Mouse (Mus musculus): ENCODE data around the gene Aurkaip1. TPM values are rescaled to one million over a fixed set of nuclear protein-coding genes. Genes with fewer than 3 reads are reported as not detected.

Gene Aurkaip1
- polyA plus RNA-seq, 1 experiment, result 159 TPM

DNA sequence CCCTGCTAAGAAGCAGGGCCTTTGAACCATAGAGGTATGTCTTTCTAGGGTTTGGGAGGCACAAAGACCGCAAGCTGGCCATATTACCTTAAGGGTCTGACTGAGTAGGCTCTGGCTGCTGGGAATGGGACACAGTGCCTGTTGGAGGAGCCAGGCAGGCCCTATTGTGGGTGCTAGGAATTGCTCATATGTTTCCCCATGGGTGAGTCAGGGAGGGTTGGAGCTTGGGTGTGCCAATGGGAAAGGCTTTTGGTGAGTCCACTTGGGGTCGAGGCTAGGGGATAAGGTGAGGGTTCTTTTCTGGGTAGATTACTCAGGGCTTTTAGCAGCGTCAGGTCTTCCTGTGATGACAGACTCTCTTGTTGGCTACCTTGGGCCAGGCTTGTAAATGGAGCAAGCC lies 20.3 kb downstream of the Aurkaip1 start:
- no peak overlapping the region for H3K4me3 ChIP-seq (ENCODE audit: low read depth, low read length)
- WGBS, result 72% methylated on average over 3 of the region's 3 CpGs
- peaks cover 26% of the 10 kb centered on the region for H3K36me3 ChIP-seq (ENCODE audit: control insufficient read depth, insufficient read depth, low read length)
- peaks cover 27% of the 10 kb centered on the region for H3K4me1 ChIP-seq (ENCODE audit: control insufficient read depth, insufficient read depth, insufficient read length, low read length)
- TF ChIP-seq POLR2A (IDR thresholded peaks at IDR 0.05; ENCODE audit: low read depth, low read length), result no peak
- no peak for TF ChIP-seq CTCF (IDR thresholded peaks at IDR 0.05; ENCODE audit: extremely low read depth, insufficient read length, insufficient replicate concordance, low read depth, low read length)
- no peak overlapping the region for H3K27ac ChIP-seq (ENCODE audit: insufficient read depth, low read depth, low read length)
- no peaks in the 10 kb centered on the region for H3K27me3 ChIP-seq (ENCODE audit: control insufficient read depth, insufficient read depth, low read length)

DNA sequence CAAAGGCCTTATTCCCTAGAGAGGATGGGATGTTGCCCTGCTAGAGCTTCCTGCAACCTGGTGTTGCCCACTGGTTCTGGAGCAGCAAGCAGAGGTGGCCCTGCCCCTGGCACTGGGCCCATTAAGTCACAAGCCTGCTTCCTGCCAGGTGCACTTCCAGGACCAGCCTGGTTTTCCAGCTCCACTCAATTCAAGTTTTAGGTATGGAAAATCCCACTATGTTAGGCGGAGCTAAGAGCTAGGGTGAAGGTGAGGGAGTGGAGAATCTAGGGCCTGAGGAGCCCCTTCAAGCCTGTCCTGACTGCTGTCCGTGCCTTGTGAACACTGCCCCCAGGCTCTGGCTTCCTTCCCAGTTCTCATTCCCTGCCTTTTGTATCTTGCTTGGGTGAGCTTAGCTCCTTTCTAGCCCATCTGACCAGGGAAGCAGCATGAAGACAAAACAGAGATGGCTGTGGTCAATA lies 20.9 kb downstream of the Aurkaip1 start:
- Histone ChIP-seq H3K4me3 (ENCODE audit: low read depth, low read length) (no peak overlapping the region), H3K27ac (ENCODE audit: insufficient read depth, low read depth, low read length) (no peak overlapping the region), H3K36me3 (ENCODE audit: control insufficient read depth, insufficient read depth, low read length) (peaks cover 30% of the 10 kb centered on the region), H3K27me3 (ENCODE audit: control insufficient read depth, insufficient read depth, low read length) (no peaks in the 10 kb centered on the region), H3K4me1 (ENCODE audit: control insufficient read depth, insufficient read depth, insufficient read length, low read length) (peaks cover 27% of the 10 kb centered on the region)
- 45% methylated on average over 2 of the region's 2 CpGs for WGBS
- no peak for TF ChIP-seq CTCF (IDR thresholded peaks at IDR 0.05; ENCODE audit: extremely low read depth, insufficient read length, insufficient replicate concordance, low read depth, low read length)
- no peak for TF ChIP-seq POLR2A (IDR thresholded peaks at IDR 0.05; ENCODE audit: low read depth, low read length)

DNA sequence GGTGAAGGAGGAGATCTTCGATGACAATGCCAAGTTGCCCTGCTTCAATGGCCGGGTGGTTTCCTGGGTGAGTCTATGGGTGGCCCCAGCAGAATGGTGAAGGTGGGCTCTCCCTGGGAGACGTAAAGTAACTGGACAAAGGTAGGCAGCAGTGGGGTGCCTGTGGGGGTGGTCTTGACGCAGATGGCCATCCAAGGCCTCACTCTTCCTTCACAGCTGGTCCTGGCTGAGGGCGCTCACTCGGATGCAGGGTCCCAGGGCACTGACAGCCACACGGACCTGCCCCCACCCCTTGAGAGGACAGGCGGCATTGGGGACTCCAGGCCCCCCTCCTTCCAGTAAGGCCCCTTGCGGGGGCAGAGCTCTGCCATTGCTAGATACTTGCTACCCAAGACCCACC lies 22.3 kb downstream of the Aurkaip1 start:
- no peaks in the 10 kb centered on the region for H3K27me3 ChIP-seq (ENCODE audit: control insufficient read depth, insufficient read depth, low read length)
- H3K36me3 ChIP-seq (ENCODE audit: control insufficient read depth, insufficient read depth, low read length), result peaks cover 40% of the 10 kb centered on the region
- WGBS, result 90% methylated on average over 9 of the region's 9 CpGs
- no peak overlapping the region for H3K27ac ChIP-seq (ENCODE audit: insufficient read depth, low read depth, low read length)
- peaks cover 26% of the 10 kb centered on the region for H3K4me1 ChIP-seq (ENCODE audit: control insufficient read depth, insufficient read depth, insufficient read length, low read length)
- no peak overlapping the region for H3K4me3 ChIP-seq (ENCODE audit: low read depth, low read length)
- TF ChIP-seq CTCF (IDR thresholded peaks at IDR 0.05; ENCODE audit: extremely low read depth, insufficient read length, insufficient replicate concordance, low read depth, low read length) (no peak), POLR2A (IDR thresholded peaks at IDR 0.05; ENCODE audit: low read depth, low read length) (no peak)

- no peaks in the 10 kb centered on the region for H3K27me3 ChIP-seq (ENCODE audit: control insufficient read depth, insufficient read depth, low read length)
- H3K4me1 ChIP-seq (ENCODE audit: control insufficient read depth, insufficient read depth, insufficient read length, low read length), result peaks cover 12% of the 10 kb centered on the region; the same call in 1 of the 2 replicates
- no peak overlapping the region for H3K27ac ChIP-seq (ENCODE audit: insufficient read depth, low read depth, low read length)
- H3K4me3 ChIP-seq (ENCODE audit: low read depth, low read length), result no peak overlapping the region
- no peak for TF ChIP-seq POLR2A (IDR thresholded peaks at IDR 0.05; ENCODE audit: low read depth, low read length)
- no peak for TF ChIP-seq CTCF (IDR thresholded peaks at IDR 0.05; ENCODE audit: extremely low read depth, insufficient read length, insufficient replicate concordance, low read depth, low read length)
- peaks cover 48% of the 10 kb centered on the region for H3K36me3 ChIP-seq (ENCODE audit: control insufficient read depth, insufficient read depth, low read length)
- WGBS, result 92% methylated on average over 12 of the region's 12 CpGs
Observed at GRCm38 (mm10) chr4:155854991-155855390, 23.9 kb downstream of the Aurkaip1 start.

DNA sequence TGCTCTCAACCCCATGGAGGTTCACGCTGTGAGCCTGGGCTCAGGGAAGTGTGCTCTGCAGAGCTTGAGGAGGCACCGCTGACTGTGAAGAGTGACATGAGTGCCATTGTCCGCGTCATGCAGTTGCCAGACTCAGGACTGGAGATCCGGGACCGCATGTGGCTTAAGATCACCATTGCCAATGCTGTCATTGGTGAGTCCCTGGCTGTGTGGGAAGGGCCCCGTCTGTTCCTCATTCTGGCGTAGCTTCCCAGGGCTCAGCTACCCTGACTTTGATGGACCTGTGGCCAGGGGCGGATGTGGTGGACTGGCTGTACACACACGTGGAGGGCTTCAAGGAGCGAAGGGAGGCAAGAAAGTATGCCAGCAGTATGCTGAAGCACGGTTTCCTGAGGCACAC lies 25.0 kb downstream of the Aurkaip1 start:
- Histone ChIP-seq H3K27me3 (ENCODE audit: control insufficient read depth, insufficient read depth, low read length) (no peaks in the 10 kb centered on the region), H3K4me3 (ENCODE audit: low read depth, low read length) (no peak overlapping the region), H3K4me1 (ENCODE audit: control insufficient read depth, insufficient read depth, insufficient read length, low read length) (peaks cover 10% of the 10 kb centered on the region; the same call in 1 of the 2 replicates), H3K36me3 (ENCODE audit: control insufficient read depth, insufficient read depth, low read length) (peaks cover 52% of the 10 kb centered on the region), H3K27ac (ENCODE audit: insufficient read depth, low read depth, low read length) (no peak overlapping the region)
- no peak for TF ChIP-seq CTCF (IDR thresholded peaks at IDR 0.05; ENCODE audit: extremely low read depth, insufficient read length, insufficient replicate concordance, low read depth, low read length)
- TF ChIP-seq POLR2A (IDR thresholded peaks at IDR 0.05; ENCODE audit: low read depth, low read length), result no peak
- WGBS, result 92% methylated on average over 12 of the region's 12 CpGs

GRCm38 (mm10) chr4:155856881-155857280 lies 25.8 kb downstream of the Aurkaip1 start:
- peaks cover 52% of the 10 kb centered on the region for H3K36me3 ChIP-seq (ENCODE audit: control insufficient read depth, insufficient read depth, low read length)
- H3K27ac ChIP-seq (ENCODE audit: insufficient read depth, low read depth, low read length), result no peak overlapping the region
- 88% methylated on average over 3 of the region's 3 CpGs for WGBS
- peaks cover 3% of the 10 kb centered on the region; the same call in 1 of the 2 replicates for H3K4me1 ChIP-seq (ENCODE audit: control insufficient read depth, insufficient read depth, insufficient read length, low read length)
- H3K4me3 ChIP-seq (ENCODE audit: low read depth, low read length), result no peak overlapping the region
- no peaks in the 10 kb centered on the region for H3K27me3 ChIP-seq (ENCODE audit: control insufficient read depth, insufficient read depth, low read length)
- TF ChIP-seq CTCF (IDR thresholded peaks at IDR 0.05; ENCODE audit: extremely low read depth, insufficient read length, insufficient replicate concordance, low read depth, low read length) (no peak), POLR2A (IDR thresholded peaks at IDR 0.05; ENCODE audit: low read depth, low read length) (no peak)

- TF ChIP-seq CTCF (IDR thresholded peaks at IDR 0.05; ENCODE audit: extremely low read depth, insufficient read length, insufficient replicate concordance, low read depth, low read length) (no peak), POLR2A (IDR thresholded peaks at IDR 0.05; ENCODE audit: low read depth, low read length) (no peak)
- Histone ChIP-seq H3K27me3 (ENCODE audit: control insufficient read depth, insufficient read depth, low read length) (no peaks in the 10 kb centered on the region), H3K4me3 (ENCODE audit: low read depth, low read length) (no peak overlapping the region), H3K4me1 (ENCODE audit: control insufficient read depth, insufficient read depth, insufficient read length, low read length) (no peaks in the 10 kb centered on the region), H3K36me3 (ENCODE audit: control insufficient read depth, insufficient read depth, low read length) (peaks cover 48% of the 10 kb centered on the region), H3K27ac (ENCODE audit: insufficient read depth, low read depth, low read length) (no peak overlapping the region)
- WGBS, result 41% methylated on average over 13 of the region's 13 CpGs
Observed at GRCm38 (mm10) chr4:155859318-155859717, 28.2 kb downstream of the Aurkaip1 start.
